Mouse (Mus musculus) thymus, postnatal 4 days (tissue): Measurements from ENCODE around the gene Gm3409.
"Not testable (repeated sequence)": the region's sequence is repeated elsewhere in the genome, so short reads cannot be mapped to it uniquely, and the experiment has no call there.

Source experiments
- DNase-seq: peaks from one replicate; pipeline ENCODE4 v3.0.0; 2021

Gene Gm3409

GRCm38 (mm10) chr5:146537347-146537746, at the start of gene Gm3409:
Gm3409 (plus strand) TSS chr5:146537647.
- DNase-seq, result not testable (repeated sequence)

DNA sequence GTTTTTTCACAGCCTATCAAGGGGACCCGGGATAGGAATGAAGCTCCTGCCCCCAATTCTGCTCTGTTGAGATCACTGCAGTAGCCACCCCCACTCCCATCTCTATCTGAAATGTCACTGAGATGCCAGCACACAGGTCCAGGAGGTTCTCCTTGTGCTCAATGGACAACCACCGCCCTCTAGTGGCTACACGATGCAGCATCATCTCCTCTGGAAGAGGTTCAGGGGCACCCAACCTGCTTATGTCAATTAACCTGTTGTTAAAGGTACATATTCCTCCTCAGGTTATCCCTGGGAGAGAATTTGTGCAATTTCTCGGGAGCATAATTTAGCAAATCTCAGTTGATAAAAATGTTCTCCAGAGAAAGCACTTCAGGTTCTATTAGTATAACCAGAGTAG, 48.5 kb upstream of the Gm3409 start:
- DNase-seq, result peak; percentile 51

DNA sequence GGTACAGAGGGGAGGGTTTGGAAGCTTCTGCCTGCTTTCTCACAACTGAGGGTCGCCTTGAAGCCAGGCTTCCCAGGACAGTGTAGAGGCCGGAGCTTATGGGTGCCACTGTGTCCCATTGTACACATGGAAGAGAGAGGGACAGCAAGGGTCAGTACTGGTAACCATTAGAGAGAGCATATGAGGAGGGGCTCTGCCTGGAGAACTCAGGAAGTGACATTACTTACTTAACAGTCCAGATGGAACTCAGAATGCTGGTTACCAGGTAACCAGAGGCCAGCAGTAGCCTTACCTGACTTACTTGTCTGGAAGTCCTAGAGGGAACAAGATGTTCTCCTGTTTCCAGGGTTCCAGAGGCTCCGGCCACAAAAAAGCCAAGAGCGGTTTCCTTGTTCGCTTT, 46.4 kb upstream of the Gm3409 start, which contains the start of gene Gm6370:
TSS of gene Gm6370 (plus strand) at position 301 of the 400 bp plus-strand sequence.
- DNase-seq, result not testable (repeated sequence)

DNA sequence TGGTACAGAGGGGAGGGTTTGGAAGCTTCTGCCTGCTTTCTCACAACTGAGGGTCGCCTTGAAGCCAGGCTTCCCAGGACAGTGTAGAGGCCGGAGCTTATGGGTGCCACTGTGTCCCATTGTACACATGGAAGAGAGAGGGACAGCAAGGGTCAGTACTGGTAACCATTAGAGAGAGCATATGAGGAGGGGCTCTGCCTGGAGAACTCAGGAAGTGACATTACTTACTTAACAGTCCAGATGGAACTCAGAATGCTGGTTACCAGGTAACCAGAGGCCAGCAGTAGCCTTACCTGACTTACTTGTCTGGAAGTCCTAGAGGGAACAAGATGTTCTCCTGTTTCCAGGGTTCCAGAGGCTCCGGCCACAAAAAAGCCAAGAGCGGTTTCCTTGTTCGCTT, 35.3 kb upstream of the Gm3409 start, which contains the start of gene 4930449I24Rik:
TSS of gene 4930449I24Rik (plus strand) at position 301 of the 400 bp plus-strand sequence.
- DNase-seq, result not testable (repeated sequence)

DNA sequence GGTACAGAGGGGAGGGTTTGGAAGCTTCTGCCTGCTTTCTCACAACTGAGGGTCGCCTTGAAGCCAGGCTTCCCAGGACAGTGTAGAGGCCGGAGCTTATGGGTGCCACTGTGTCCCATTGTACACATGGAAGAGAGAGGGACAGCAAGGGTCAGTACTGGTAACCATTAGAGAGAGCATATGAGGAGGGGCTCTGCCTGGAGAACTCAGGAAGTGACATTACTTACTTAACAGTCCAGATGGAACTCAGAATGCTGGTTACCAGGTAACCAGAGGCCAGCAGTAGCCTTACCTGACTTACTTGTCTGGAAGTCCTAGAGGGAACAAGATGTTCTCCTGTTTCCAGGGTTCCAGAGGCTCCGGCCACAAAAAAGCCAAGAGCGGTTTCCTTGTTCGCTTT, 23.6 kb upstream of the Gm3409 start, which contains the start of gene Gm3402:
TSS of gene Gm3402 (plus strand) at position 301 of the 400 bp plus-strand sequence.
- not testable (repeated sequence) for DNase-seq

DNA sequence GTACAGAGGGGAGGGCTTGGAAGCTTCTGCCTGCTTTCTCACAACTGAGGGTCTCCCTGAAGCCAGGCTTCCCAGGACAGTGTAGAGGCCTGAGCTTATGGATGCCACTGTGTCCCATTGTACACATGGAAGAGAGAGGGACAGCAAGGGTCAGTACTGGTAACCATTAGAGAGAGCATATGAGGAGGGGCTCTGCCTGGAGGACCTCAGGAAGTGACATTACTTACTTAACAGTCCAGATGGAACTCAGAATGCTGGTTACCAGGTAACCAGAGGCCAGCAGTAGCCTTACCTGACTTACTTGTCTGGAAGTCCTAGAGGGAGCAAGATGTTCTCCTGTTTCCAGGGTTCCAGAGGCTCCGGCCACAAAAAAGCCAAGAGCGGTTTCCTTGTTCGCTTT, 11.9 kb upstream of the Gm3409 start, which contains the start of gene Gm3404:
TSS of gene Gm3404 (plus strand) at position 301 of the 400 bp plus-strand sequence.
- DNase-seq, result not testable (repeated sequence)

GRCm38 (mm10) chr5:146555836-146556235, 18.4 kb downstream of the Gm3409 start, which contains the start of gene Gm3415:
Gm3415 (plus strand) TSS chr5:146556136.
- DNase-seq, result not testable (repeated sequence)

- DNase-seq, result no peak
Observed at GRCm38 (mm10) chr5:146564259-146564658, 26.8 kb downstream of the Gm3409 start.

DNA sequence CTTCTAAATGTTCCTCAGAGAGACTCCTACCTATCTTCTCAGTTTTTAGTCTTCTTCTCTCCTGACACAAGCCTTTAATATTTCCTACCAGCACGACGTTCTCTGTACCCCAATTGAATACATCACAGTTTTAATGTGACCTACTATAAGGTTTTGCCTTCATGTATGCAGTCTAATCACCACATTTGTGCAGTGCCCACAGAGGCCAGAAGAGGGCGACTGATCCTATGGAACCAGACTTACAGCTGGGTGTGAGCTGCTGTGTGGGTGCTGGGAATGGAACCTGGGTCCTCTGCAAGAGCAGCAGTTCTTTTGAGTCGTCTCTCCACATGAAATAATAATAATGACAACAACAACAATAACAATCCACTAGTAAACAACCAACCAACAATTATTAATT, 29.6 kb downstream of the Gm3409 start:
- peak; percentile 68 for DNase-seq

DNA sequence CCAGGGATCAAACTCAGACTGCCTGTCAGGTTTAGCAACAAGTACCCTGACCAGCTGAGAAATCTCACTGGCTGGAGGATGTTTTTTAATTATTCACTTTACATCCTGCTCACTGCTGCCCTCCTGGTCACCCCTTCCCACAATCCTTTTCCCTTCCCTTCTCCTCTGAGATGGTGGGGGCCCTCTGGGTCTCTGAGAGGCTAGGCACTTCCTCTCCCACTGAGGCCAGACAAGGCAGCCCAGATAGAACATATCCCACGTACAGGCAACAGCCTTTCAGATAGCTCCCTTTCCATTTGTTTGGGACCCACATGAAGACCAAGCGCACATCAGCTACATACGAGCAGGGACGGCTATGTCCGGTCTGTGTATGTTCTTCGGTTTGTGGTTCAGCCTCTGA, 32.7 kb downstream of the Gm3409 start:
- not testable (repeated sequence) for DNase-seq

- DNase-seq, result not testable (repeated sequence)
Observed at GRCm38 (mm10) chr5:146571830-146572734, 34.6 kb downstream of the Gm3409 start.

DNA sequence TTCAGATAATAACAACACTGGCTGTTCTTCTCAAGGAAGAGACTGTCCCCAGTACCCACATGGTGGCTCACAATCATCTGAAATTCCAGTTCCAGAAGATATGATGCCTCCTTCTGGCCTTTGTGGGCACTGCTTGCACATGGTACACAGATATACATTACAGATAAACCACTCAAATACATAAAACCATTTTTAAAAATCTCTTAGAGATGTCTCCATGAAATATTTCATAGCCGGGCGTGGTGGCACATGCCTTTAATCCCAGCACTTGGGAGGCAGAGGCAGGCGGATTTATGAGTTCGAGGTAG, 35.2 kb downstream of the Gm3409 start:
- not testable (repeated sequence) for DNase-seq

DNA sequence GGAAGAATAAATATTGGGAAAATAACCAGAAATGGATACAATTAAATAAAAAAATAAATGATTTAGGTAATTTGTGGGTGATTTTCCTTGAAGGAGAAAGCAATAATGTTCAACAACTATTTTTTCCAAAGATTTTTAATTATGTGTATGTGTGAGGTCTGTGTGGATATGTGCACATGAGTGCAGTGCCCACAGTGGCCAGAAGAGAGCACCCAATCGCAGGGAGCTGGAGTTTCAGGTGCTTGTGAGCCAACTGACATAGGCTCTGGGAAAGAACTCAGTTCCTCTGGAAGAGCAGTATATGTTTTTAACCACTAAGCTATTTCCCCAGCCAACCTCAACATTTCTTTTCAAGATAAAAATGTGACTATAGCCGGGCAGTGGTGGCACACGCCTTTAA, 39.2 kb downstream of the Gm3409 start:
- no peak for DNase-seq

- no peak for DNase-seq
Observed at GRCm38 (mm10) chr5:146584156-146584477, 46.7 kb downstream of the Gm3409 start.

DNA sequence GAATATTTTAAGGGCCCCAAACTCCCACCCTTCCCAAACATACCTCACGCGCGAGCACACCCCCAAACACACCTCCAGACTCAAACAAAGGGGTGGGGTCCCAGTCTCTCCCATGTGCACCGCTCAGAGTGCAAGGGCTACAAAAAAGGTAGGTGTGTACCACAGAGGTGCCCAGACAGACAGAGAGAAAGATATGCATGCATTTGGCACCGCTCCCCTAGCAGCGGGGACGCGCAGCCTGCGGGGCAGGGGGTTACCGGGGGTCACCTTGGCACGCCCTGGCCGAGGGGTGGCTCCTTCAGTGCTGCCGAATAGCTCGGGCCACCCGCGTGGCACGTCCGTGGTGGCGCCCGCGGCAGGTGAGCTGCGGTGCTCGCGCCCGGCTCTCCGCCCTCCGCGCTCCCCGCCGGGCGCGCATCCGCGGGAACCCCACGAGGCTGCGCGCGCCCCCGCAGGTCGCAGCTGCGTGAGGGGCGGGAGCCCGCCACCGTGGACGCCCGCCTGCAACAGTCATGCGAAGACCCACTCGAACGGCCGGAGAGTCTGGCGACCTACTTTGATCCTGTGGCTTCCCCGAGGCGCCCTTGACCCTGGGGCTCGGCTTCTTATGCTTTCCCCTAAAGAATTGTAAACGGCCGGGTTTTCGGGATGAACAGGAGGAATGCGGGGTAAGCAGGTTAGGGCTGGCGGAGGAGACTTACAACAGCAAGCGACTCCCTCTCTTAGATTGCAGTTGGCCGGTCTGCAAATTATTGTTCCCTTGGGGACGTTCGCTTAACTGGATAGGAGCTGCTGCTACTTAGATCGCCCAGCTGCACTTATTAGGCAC, 47.2 kb downstream of the Gm3409 start, which contains the start of gene Gpr12:
TSS of gene Gpr12 (minus strand) at position 762 of the 829 bp plus-strand sequence.
- DNase-seq, result peak; percentile 8

DNA sequence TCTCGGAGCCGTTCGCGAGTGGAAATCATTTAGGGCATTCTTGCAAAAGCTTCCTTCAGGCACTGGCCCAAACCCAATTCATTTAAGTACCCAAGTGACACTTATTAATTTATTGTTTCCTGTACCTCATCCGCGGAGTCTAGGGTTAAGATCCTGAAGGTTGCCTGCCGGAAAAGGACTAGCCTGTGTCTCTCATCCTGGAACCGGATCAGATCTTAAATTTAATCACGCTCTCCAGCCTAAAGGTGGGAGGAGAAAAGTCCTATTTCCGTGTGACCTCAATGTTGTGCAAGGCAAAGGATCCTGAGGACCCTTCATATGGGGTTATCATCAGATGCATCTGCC, 47.8 kb downstream of the Gm3409 start:
- DNase-seq, result no peak

- no peak for DNase-seq
Observed at GRCm38 (mm10) chr5:146586357-146587070, 49.1 kb downstream of the Gm3409 start.
